Mouse (Mus musculus) T-helper 17 cell (primary cell): ENCODE measurements around the gene Steap3.

Experiments
- in situ Hi-C, 2 experiments: fragments of 300-600 bp; cut with MboI, MseI; formaldehyde crosslinking; loops; 1 replicate in 1 of 2; 2 replicates in 1 of 2; pipeline ENCODE4 v1.15.1; 2025; ENCODE audit warnings: high pct_unique_total_duplicates in 2 of 2

Gene Steap3

GRCm38 (mm10) chr1:120161502-120161901 is 111.0 kb downstream of the Steap3 start:
- in situ Hi-C loops = no loop called here

- in situ Hi-C loops = loop anchor here in 1 of 2 experiments (5.0 kb wide), 1 partner anchor 1626 kb away; no protein-coding TSS in a partner anchor
Measured at GRCm38 (mm10) chr1:120158474-120159127, 113.9 kb downstream of the Steap3 start.

GRCm38 (mm10) chr1:120155325-120155724 is 117.2 kb downstream of the Steap3 start:
- in situ Hi-C loops = loop anchor here in 1 of 2 experiments (5.0 kb wide), 1 partner anchor 1623 kb away; no protein-coding TSS in a partner anchor

GRCm38 (mm10) chr1:120154232-120154631 is 118.3 kb downstream of the Steap3 start:
- in situ Hi-C loops = loop anchor here in 1 of 2 experiments (5.0 kb wide), 1 partner anchor 52 kb away; no protein-coding TSS in a partner anchor

GRCm38 (mm10) chr1:120146994-120147393 is 125.5 kb downstream of the Steap3 start:
- in situ Hi-C loops = no loop called here

DNA sequence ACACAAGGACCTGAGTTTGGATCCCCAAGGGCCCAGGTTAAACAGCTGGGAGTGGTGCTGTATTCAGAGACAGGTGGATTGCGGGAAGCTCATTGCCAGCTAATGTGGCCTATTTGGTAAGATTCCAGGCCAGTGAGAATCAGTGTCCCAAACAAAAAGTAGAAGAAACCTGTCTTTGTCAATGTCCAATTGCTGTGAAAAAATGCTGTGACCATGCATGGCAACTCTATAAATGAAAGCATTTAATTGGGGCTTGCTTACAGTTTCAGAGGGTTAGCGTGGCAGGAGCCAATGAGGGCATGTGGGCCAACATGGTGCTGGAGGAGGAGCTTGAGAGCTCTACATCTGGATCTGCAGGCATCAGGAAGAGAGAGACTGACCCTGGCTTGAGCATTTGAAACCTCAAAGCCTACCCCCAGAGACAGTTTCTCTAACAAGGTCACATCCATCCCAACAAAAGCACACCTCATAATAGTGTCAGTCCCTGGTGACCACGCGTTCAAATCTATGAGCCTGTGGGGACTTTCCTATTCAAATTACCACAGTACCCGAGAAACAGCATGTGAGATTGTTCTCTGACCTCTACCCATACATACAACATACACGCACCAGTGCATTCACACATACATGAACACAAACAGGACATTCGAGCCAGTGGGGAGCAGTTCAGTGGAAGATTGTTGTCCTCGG is 126.8 kb downstream of the Steap3 start:
- in situ Hi-C loops = no loop called here

DNA sequence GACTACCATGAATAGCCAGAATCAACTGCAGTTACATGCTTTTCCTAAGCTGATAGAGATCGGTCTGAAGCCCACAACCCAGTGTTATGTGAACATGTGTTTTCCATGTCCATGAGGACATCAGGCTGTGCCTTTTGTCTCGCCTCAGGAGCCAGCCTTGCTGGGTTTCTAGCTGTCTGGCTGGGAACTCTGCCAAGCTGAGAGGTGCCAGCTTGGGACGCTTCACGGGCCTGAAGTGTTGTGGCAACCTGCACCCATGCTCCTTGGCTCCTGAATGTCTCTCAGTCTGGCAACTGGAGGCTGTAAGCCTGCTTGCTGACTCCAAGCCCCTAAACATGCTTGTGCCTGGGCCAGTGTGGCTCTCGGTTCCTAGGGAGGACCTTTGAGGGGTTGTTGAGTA is 130.0 kb downstream of the Steap3 start:
- in situ Hi-C loops = no loop called here
